Mouse (Mus musculus) small intestine, adult 2 months (tissue): Measurements from ENCODE around the gene Ccdc124.

ENCODE experiments used
- CTCF ChIP-seq: fragments of 200-500 bp; IDR thresholded peaks from 2 replicates; pipeline ENCODE4 v1.5.1; 2012; ENCODE audit warnings: low read depth, mild to moderate bottlenecking, control low read depth, inconsistent platforms, low read length, moderate library complexity, mixed read lengths; ENCODE audit not compliant: insufficient replicate concordance, insufficient read length; ENCODE audit errors: extremely low read depth
- POLR2A ChIP-seq: fragments of 200-500 bp; IDR thresholded peaks from 2 replicates; pipeline ENCODE4 v1.6.1; 2012; ENCODE audit warnings: low read depth, mild to moderate bottlenecking, control low read depth, inconsistent platforms, low read length, moderate library complexity

DNA sequence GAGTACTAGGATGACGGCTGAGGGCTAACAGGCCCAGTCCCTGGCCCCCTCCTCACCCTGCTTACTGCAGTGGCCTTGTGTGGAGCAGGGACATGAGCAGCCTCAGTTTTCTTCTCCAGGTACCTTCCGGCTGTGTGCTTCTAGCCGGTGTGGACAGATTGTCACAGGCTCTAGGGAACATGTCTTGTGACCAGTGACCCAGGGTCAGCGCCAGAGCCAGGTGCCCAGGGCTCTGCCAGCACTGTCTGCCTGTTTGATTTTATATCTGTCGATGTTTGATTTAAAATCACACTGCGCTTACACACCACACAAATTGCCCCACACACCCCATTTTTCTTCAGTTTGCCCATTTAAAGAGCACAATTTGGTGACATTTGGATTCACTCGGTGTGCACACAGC, 49.9 kb downstream of the Ccdc124 start:
- no peak for TF ChIP-seq CTCF
- no peak for TF ChIP-seq POLR2A
